Mouse (Mus musculus): ENCODE data around the gene Arpc2. TPM values are rescaled to one million over a fixed set of nuclear protein-coding genes. Genes with fewer than 3 reads are reported as not detected.
A peak's percentile ranks its signal among the peaks of the same experiment; 100 is the strongest.

Gene Arpc2
- polyA plus RNA-seq, 1 experiment = 214 TPM

DNA sequence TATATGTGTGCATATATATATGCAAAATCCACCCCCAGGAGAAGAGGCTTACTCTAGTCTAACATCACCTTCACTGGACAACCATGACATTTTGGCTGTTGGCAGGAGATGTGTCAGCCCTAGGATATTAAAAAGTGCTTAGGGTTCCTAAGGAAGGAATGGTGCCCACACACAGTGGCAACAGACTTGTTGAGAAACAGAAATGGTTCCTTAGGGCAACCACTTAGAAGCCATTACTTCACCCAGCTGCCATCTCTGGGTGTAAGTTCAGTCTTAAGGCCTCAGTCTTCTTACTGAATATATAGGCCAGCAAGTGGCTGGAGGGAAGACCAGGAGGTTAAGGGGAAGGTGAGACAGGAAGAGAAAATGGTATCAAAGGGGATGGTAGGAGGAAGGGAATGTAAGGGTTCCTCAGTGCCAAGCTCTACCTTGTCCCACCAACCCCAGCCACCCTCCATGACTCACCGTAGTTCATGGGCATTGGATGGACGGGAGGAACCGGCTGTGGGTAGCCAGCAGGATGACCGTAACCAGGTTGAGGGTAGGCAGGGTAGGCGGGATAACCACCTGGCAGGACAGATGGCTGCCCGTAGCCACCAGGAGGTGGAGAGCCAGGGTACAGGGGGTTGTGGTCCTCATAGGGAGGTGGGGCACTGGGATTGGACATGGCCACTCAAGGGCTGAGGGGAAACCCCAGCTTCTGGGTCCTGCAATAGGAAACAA, 59.0 kb downstream of the Arpc2 start:
- H3K4me2 ChIP-seq (ENCODE audit: low read depth) = peak overlapping the region; percentile 83
- TF ChIP-seq TCF3 (IDR thresholded peaks at IDR 0.05; ENCODE audit: insufficient read length, low read depth) (peak; percentile 53), USF1 (IDR thresholded peaks at IDR 0.05; ENCODE audit: low read depth) (no peak), POLR2A (IDR thresholded peaks at IDR 0.05; ENCODE audit: insufficient read length, low read depth) (peak; percentile 29), MYOG (IDR thresholded peaks at IDR 0.05; ENCODE audit: control insufficient read depth in 1 of 3, insufficient read depth in 1 of 3, insufficient read length in 2 of 3, low read depth in 2 of 3) (peak in 2 of 3 experiments; percentile 20 to 82), REST (IDR thresholded peaks at IDR 0.05; ENCODE audit: insufficient read depth, insufficient read length) (no peak), CEBPB (IDR thresholded peaks at IDR 0.05; ENCODE audit: insufficient read depth, poor library complexity, severe bottlenecking) (no peak), POLR2AphosphoS2 (IDR thresholded peaks at IDR 0.05; ENCODE audit: insufficient read length, low read depth) (peak; percentile 21), E2F4 (IDR thresholded peaks at IDR 0.05; ENCODE audit: insufficient read depth) (no peak), TCF12 (IDR thresholded peaks at IDR 0.05; ENCODE audit: insufficient read depth, poor library complexity, severe bottlenecking) (no peak), MYOD1 (IDR thresholded peaks at IDR 0.05; ENCODE audit: control insufficient read depth in 1 of 3, insufficient read length in 2 of 3, low read depth in 2 of 3) (peak in 2 of 3 experiments; percentile 53 to 94), SRF (IDR thresholded peaks at IDR 0.05; ENCODE audit: control insufficient read depth, insufficient read length, low read depth) (no peak), MAX (IDR thresholded peaks at IDR 0.05; ENCODE audit: low read depth) (no peak)
- no peak overlapping the region for H3ac ChIP-seq (ENCODE audit: control insufficient read depth, insufficient read length)
- H3K27me3 ChIP-seq (ENCODE audit: control insufficient read depth, insufficient read depth, insufficient read length) = no peaks in the 10 kb centered on the region
- peak overlapping the region; percentile 7 for H3K4me3 ChIP-seq
- peaks cover 36% of the 10 kb centered on the region for H3K79me2 ChIP-seq (ENCODE audit: control insufficient read depth, insufficient read depth)
- peaks cover 25% of the 10 kb centered on the region for H3K36me3 ChIP-seq (ENCODE audit: control insufficient read depth, insufficient read depth)

- TF ChIP-seq REST (IDR thresholded peaks at IDR 0.05; ENCODE audit: insufficient read depth, insufficient read length) (no peak), TCF12 (IDR thresholded peaks at IDR 0.05; ENCODE audit: insufficient read depth, poor library complexity, severe bottlenecking) (peak; percentile 90), MYOG (IDR thresholded peaks at IDR 0.05; ENCODE audit: control insufficient read depth in 1 of 3, insufficient read depth in 1 of 3, insufficient read length in 2 of 3, low read depth in 2 of 3) (peak; percentile 79 to 96 (median 85)), USF1 (IDR thresholded peaks at IDR 0.05; ENCODE audit: low read depth) (no peak), POLR2A (IDR thresholded peaks at IDR 0.05; ENCODE audit: insufficient read length, low read depth) (peak; percentile 93), CEBPB (IDR thresholded peaks at IDR 0.05; ENCODE audit: insufficient read depth, poor library complexity, severe bottlenecking) (no peak), MYOD1 (IDR thresholded peaks at IDR 0.05; ENCODE audit: control insufficient read depth in 1 of 3, insufficient read length in 2 of 3, low read depth in 2 of 3) (peak; percentile 30 to 88 (median 84)), SRF (IDR thresholded peaks at IDR 0.05; ENCODE audit: control insufficient read depth, insufficient read length, low read depth) (no peak), TCF3 (IDR thresholded peaks at IDR 0.05; ENCODE audit: insufficient read length, low read depth) (peak; percentile 62), E2F4 (IDR thresholded peaks at IDR 0.05; ENCODE audit: insufficient read depth) (no peak), POLR2AphosphoS2 (IDR thresholded peaks at IDR 0.05; ENCODE audit: insufficient read length, low read depth) (peak; percentile 93), MAX (IDR thresholded peaks at IDR 0.05; ENCODE audit: low read depth) (peak; percentile 10)
- peaks cover 22% of the 10 kb centered on the region for H3K36me3 ChIP-seq (ENCODE audit: control insufficient read depth, insufficient read depth)
- peak overlapping the region; percentile 85 for H3K4me2 ChIP-seq (ENCODE audit: low read depth)
- no peak overlapping the region for H3K4me3 ChIP-seq
- no peak overlapping the region for H3ac ChIP-seq (ENCODE audit: control insufficient read depth, insufficient read length)
- no peaks in the 10 kb centered on the region for H3K27me3 ChIP-seq (ENCODE audit: control insufficient read depth, insufficient read depth, insufficient read length)
- peaks cover 43% of the 10 kb centered on the region for H3K79me2 ChIP-seq (ENCODE audit: control insufficient read depth, insufficient read depth)
Measured at GRCm38 (mm10) chr1:74295456-74296171, 59.7 kb downstream of the Arpc2 start.

DNA sequence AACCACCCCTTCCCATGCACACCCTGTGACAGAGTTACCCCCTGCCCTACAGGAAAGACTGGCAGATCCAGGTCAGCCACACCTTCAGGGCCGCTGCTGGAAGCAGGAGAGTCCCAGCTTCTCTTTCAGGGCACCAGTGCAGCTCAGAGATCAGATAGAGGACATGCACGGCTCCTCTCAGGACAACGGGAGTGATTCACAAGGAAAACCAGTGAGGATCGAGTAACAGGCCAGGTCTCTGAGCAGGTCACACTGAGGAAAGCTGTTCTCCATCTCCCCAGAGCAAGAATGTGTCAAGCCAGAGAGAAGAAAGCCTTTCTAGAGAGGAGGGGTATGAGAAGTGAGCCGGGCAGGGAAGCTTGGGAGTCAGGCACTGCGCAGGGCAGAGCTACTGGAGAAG, 60.6 kb downstream of the Arpc2 start:
- peak overlapping the region; percentile 85 for H3K4me2 ChIP-seq (ENCODE audit: low read depth)
- no peak for TF ChIP-seq MAX (IDR thresholded peaks at IDR 0.05; ENCODE audit: low read depth)
- TF ChIP-seq SRF (IDR thresholded peaks at IDR 0.05; ENCODE audit: control insufficient read depth, insufficient read length, low read depth) = no peak
- no peak for TF ChIP-seq TCF3 (IDR thresholded peaks at IDR 0.05; ENCODE audit: insufficient read length, low read depth)
- no peak for TF ChIP-seq MYOD1 (IDR thresholded peaks at IDR 0.05; ENCODE audit: control insufficient read depth in 1 of 3, insufficient read length in 2 of 3, low read depth in 2 of 3)
- no peak for TF ChIP-seq POLR2A (IDR thresholded peaks at IDR 0.05; ENCODE audit: insufficient read length, low read depth)
- TF ChIP-seq E2F4 (IDR thresholded peaks at IDR 0.05; ENCODE audit: insufficient read depth) = no peak
- TF ChIP-seq TCF12 (IDR thresholded peaks at IDR 0.05; ENCODE audit: insufficient read depth, poor library complexity, severe bottlenecking) = no peak
- no peak for TF ChIP-seq MYOG (IDR thresholded peaks at IDR 0.05; ENCODE audit: control insufficient read depth in 1 of 3, insufficient read depth in 1 of 3, insufficient read length in 2 of 3, low read depth in 2 of 3)
- no peak for TF ChIP-seq USF1 (IDR thresholded peaks at IDR 0.05; ENCODE audit: low read depth)
- no peak for TF ChIP-seq POLR2AphosphoS2 (IDR thresholded peaks at IDR 0.05; ENCODE audit: insufficient read length, low read depth)
- H3K4me3 ChIP-seq = no peak overlapping the region
- no peaks in the 10 kb centered on the region for H3K27me3 ChIP-seq (ENCODE audit: control insufficient read depth, insufficient read depth, insufficient read length)
- no peak overlapping the region for H3ac ChIP-seq (ENCODE audit: control insufficient read depth, insufficient read length)
- H3K79me2 ChIP-seq (ENCODE audit: control insufficient read depth, insufficient read depth) = peaks cover 52% of the 10 kb centered on the region
- peaks cover 19% of the 10 kb centered on the region for H3K36me3 ChIP-seq (ENCODE audit: control insufficient read depth, insufficient read depth)

GRCm38 (mm10) chr1:74297269-74297668, 61.4 kb downstream of the Arpc2 start:
- H3K27me3 ChIP-seq (ENCODE audit: control insufficient read depth, insufficient read depth, insufficient read length) = no peaks in the 10 kb centered on the region
- H3ac ChIP-seq (ENCODE audit: control insufficient read depth, insufficient read length) = no peak overlapping the region
- no peak overlapping the region for H3K4me3 ChIP-seq
- TF ChIP-seq POLR2AphosphoS2 (IDR thresholded peaks at IDR 0.05; ENCODE audit: insufficient read length, low read depth) = peak; percentile 54
- no peak for TF ChIP-seq REST (IDR thresholded peaks at IDR 0.05; ENCODE audit: insufficient read depth, insufficient read length)
- no peak for TF ChIP-seq CEBPB (IDR thresholded peaks at IDR 0.05; ENCODE audit: insufficient read depth, poor library complexity, severe bottlenecking)
- no peak for TF ChIP-seq E2F4 (IDR thresholded peaks at IDR 0.05; ENCODE audit: insufficient read depth)
- TF ChIP-seq TCF3 (IDR thresholded peaks at IDR 0.05; ENCODE audit: insufficient read length, low read depth) = no peak
- TF ChIP-seq TCF12 (IDR thresholded peaks at IDR 0.05; ENCODE audit: insufficient read depth, poor library complexity, severe bottlenecking) = no peak
- no peak for TF ChIP-seq MAX (IDR thresholded peaks at IDR 0.05; ENCODE audit: low read depth)
- TF ChIP-seq USF1 (IDR thresholded peaks at IDR 0.05; ENCODE audit: low read depth) = no peak
- TF ChIP-seq SRF (IDR thresholded peaks at IDR 0.05; ENCODE audit: control insufficient read depth, insufficient read length, low read depth) = no peak
- peak in 2 of 3 experiments; percentile 15 to 75 for TF ChIP-seq MYOD1 (IDR thresholded peaks at IDR 0.05; ENCODE audit: control insufficient read depth in 1 of 3, insufficient read length in 2 of 3, low read depth in 2 of 3)
- peak in 2 of 3 experiments; percentile 4 to 83 for TF ChIP-seq MYOG (IDR thresholded peaks at IDR 0.05; ENCODE audit: control insufficient read depth in 1 of 3, insufficient read depth in 1 of 3, insufficient read length in 2 of 3, low read depth in 2 of 3)
- TF ChIP-seq POLR2A (IDR thresholded peaks at IDR 0.05; ENCODE audit: insufficient read length, low read depth) = peak; percentile 10
- H3K79me2 ChIP-seq (ENCODE audit: control insufficient read depth, insufficient read depth) = peaks cover 60% of the 10 kb centered on the region
- peaks cover 11% of the 10 kb centered on the region for H3K36me3 ChIP-seq (ENCODE audit: control insufficient read depth, insufficient read depth)
- H3K4me2 ChIP-seq (ENCODE audit: low read depth) = peak overlapping the region; percentile 85

Measured in myocyte (in vitro differentiated cells).